In genomic region chr16:94331886-94332252, GRCm38 (mm10) we compare ENCODE assay signal across 8 mouse cellular contexts. TPM values are rescaled to one million over a fixed set of nuclear protein-coding genes. Genes with fewer than 3 reads are reported as not detected.
DNase-seq lines count a peak whose midpoint lies in the region; ATAC-seq and TF ChIP-seq lines count a peak whose summit lies in the region.

No protein-coding gene starts in this region.

- no peak overlapping the region for H3K4me3 ChIP-seq in forebrain, embryonic 10.5 days
- no peak overlapping the region for H3K4me3 ChIP-seq in forebrain, embryonic 12.5 days (replicated peaks)
- no peak overlapping the region for H3K4me3 ChIP-seq in neural tube, embryonic 15.5 days (replicated peaks)
- no peak overlapping the region for H3K4me3 ChIP-seq in lung, postnatal 0 days (ENCODE audit: low read depth, low read length)

- H3K27ac ChIP-seq in forebrain, embryonic 10.5 days = no peak overlapping the region
- H3K27ac ChIP-seq in forebrain, embryonic 12.5 days = no peak overlapping the region
- no peak overlapping the region for H3K27ac ChIP-seq in neural tube, embryonic 15.5 days (replicated peaks)
- no peak overlapping the region for H3K27ac ChIP-seq in lung, postnatal 0 days (ENCODE audit: low read length)

- TF ChIP-seq EP300 in lung, postnatal 0 days (IDR thresholded peaks at IDR 0.05) = no peak

- WGBS in forebrain, embryonic 10.5 days = 61% methylated on average over 5 of the region's 5 CpGs
- 61% methylated on average over 5 of the region's 5 CpGs for WGBS in forebrain, embryonic 12.5 days
- WGBS in neural tube, embryonic 15.5 days = 59% methylated on average over 5 of the region's 5 CpGs
- WGBS in lung, postnatal 0 days = 60% methylated on average over 5 of the region's 5 CpGs

- no peak overlapping the region for H3K9ac ChIP-seq in forebrain, embryonic 12.5 days
- H3K9ac ChIP-seq in neural tube, embryonic 15.5 days (replicated peaks) = no peak overlapping the region
- H3K9ac ChIP-seq in lung, postnatal 0 days (replicated peaks; ENCODE audit: low read depth) = no peak overlapping the region

- H3K9me3 ChIP-seq in forebrain, embryonic 10.5 days = no peaks in the 10 kb centered on the region
- H3K9me3 ChIP-seq in forebrain, embryonic 12.5 days = no peaks in the 10 kb centered on the region
- H3K9me3 ChIP-seq in neural tube, embryonic 15.5 days (replicated peaks) = no peaks in the 10 kb centered on the region
- no peaks in the 10 kb centered on the region for H3K9me3 ChIP-seq in lung, postnatal 0 days (ENCODE audit: low read length)

- peak; percentile 89 for TF ChIP-seq CTCF in lung, postnatal 0 days (IDR thresholded peaks at IDR 0.05)

- peak; percentile 39 for DNase-seq in forebrain, embryonic 10.5 days (ENCODE audit: extremely low spot score, low spot score)
- peak; percentile 59 for DNase-seq in neural tube, embryonic 10.5 days (ENCODE audit: extremely low spot score, low spot score)
- peak; percentile 44 for DNase-seq in cerebellum, adult 11-12 months
- DNase-seq in heart, postnatal 14 days = peak; percentile 72 to 81
- peak; percentile 62 for DNase-seq in lung, postnatal 0 days (ENCODE audit: low spot score)
- DNase-seq in splenic B cell, adult 2 months (ENCODE audit: low read depth, low spot score) = peak; percentile 86

- no peak overlapping the region for H3K4me2 ChIP-seq in forebrain, embryonic 12.5 days
- no peak overlapping the region for H3K4me2 ChIP-seq in neural tube, embryonic 15.5 days
- H3K4me2 ChIP-seq in lung, postnatal 0 days (replicated peaks; ENCODE audit: low read depth, low read length) = no peak overlapping the region

- H3K27me3 ChIP-seq in forebrain, embryonic 10.5 days (ENCODE audit: poor library complexity, severe bottlenecking) = peaks cover 46% of the 10 kb centered on the region
- peaks cover 37% of the 10 kb centered on the region for H3K27me3 ChIP-seq in forebrain, embryonic 12.5 days
- H3K27me3 ChIP-seq in neural tube, embryonic 15.5 days (replicated peaks) = peaks cover 30% of the 10 kb centered on the region
- H3K27me3 ChIP-seq in lung, postnatal 0 days (replicated peaks; ENCODE audit: insufficient read depth, low read length) = no peaks in the 10 kb centered on the region
- H3K27me3 ChIP-seq in splenic B cell, adult 2 months (ENCODE audit: control insufficient read depth, insufficient read depth, low read length, poor library complexity, severe bottlenecking) = no peaks in the 10 kb centered on the region; the same call in 1 of the 2 replicates

- no peak; the same call in 1 of the 2 replicates for ATAC-seq in forebrain, embryonic 12.5 days (ENCODE audit: low FRiP score)
- ATAC-seq in neural tube, embryonic 15.5 days (ENCODE audit: low FRiP score) = no peak
- no peak for ATAC-seq in lung, postnatal 0 days

- intact Hi-C loops in heart, postnatal 14 days (cut with DNase I) = loop anchor here (1.0 to 5.0 kb wide), 2 partner anchors 63 to 300 kb away; no protein-coding TSS in a partner anchor

- no peaks in the 10 kb centered on the region for H3K36me3 ChIP-seq in forebrain, embryonic 10.5 days (replicated peaks)
- no peaks in the 10 kb centered on the region for H3K36me3 ChIP-seq in forebrain, embryonic 12.5 days (replicated peaks)
- no peaks in the 10 kb centered on the region for H3K36me3 ChIP-seq in neural tube, embryonic 15.5 days
- no peaks in the 10 kb centered on the region for H3K36me3 ChIP-seq in lung, postnatal 0 days (ENCODE audit: insufficient read depth, low read length)
- H3K36me3 ChIP-seq in splenic B cell, adult 2 months (ENCODE audit: control insufficient read depth, insufficient read depth, low read length, poor library complexity, severe bottlenecking) = no peaks in the 10 kb centered on the region

- H3K4me1 ChIP-seq in forebrain, embryonic 10.5 days = peaks cover 39% of the 10 kb centered on the region
- peaks cover 31% of the 10 kb centered on the region for H3K4me1 ChIP-seq in forebrain, embryonic 12.5 days
- peaks cover 21% of the 10 kb centered on the region for H3K4me1 ChIP-seq in neural tube, embryonic 15.5 days
- H3K4me1 ChIP-seq in lung, postnatal 0 days (ENCODE audit: insufficient read depth, low read depth, low read length) = no peaks in the 10 kb centered on the region

RNA-seq across cellular contexts. Expression of gene Ripply3, which starts 3.6 kb away (rescaled TPM):
- 4.6 and 5.8 TPM in 2 replicates for polyA plus RNA-seq in forebrain, embryonic 10.5 days (2016; fragmentation: Nextera tagmentation; extraction: Ambion mirVana)
- 3.3 and 4.2 TPM in 2 replicates for polyA plus RNA-seq in forebrain, embryonic 12.5 days (2016; fragmentation: Nextera tagmentation; extraction: Ambion mirVana)
- polyA plus RNA-seq in neural tube, embryonic 15.5 days (2015; fragmentation: Nextera tagmentation; extraction: Ambion mirVana) = 0.81 and 0.88 TPM in 2 replicates
- total RNA-seq in heart, postnatal 14 days (2021) = 1 to 10 TPM; 3.3 to 4.0 TPM
- 73.9 and 89.3 TPM in 2 replicates for polyA plus RNA-seq in lung, postnatal 0 days (2015; fragmentation: Nextera tagmentation; extraction: Ambion mirVana)

RNA-seq across cellular contexts. Expression of gene Hlcs, which starts 18.5 kb away (rescaled TPM):
- 14.4 and 15.5 TPM in 2 replicates for polyA plus RNA-seq in forebrain, embryonic 10.5 days (2016; fragmentation: Nextera tagmentation; extraction: Ambion mirVana)
- 13.1 and 13.6 TPM in 2 replicates for polyA plus RNA-seq in forebrain, embryonic 12.5 days (2016; fragmentation: Nextera tagmentation; extraction: Ambion mirVana)
- polyA plus RNA-seq in neural tube, embryonic 15.5 days (2015; fragmentation: Nextera tagmentation; extraction: Ambion mirVana) = 8.3 and 8.7 TPM in 2 replicates
- total RNA-seq in heart, postnatal 14 days (2021) = 1 to 10 TPM; 6.0 to 6.3 TPM
- 4.6 and 5.0 TPM in 2 replicates for polyA plus RNA-seq in lung, postnatal 0 days (2015; fragmentation: Nextera tagmentation; extraction: Ambion mirVana)

RNA-seq across cellular contexts. Expression of gene Ttc3, which starts 38.5 kb away (rescaled TPM):
- polyA plus RNA-seq in forebrain, embryonic 10.5 days (2016; fragmentation: Nextera tagmentation; extraction: Ambion mirVana) = 304 and 306 TPM in 2 replicates
- polyA plus RNA-seq in forebrain, embryonic 12.5 days (2016; fragmentation: Nextera tagmentation; extraction: Ambion mirVana) = 593 and 634 TPM in 2 replicates
- 804 and 915 TPM in 2 replicates for polyA plus RNA-seq in neural tube, embryonic 15.5 days (2015; fragmentation: Nextera tagmentation; extraction: Ambion mirVana)
- 10 to 100 TPM; 78.3 to 88.3 TPM for total RNA-seq in heart, postnatal 14 days (2021)
- polyA plus RNA-seq in lung, postnatal 0 days (2015; fragmentation: Nextera tagmentation; extraction: Ambion mirVana) = 68.9 and 78.9 TPM in 2 replicates

RNA-seq across cellular contexts. Expression of gene Pigp, which starts 39.8 kb away (rescaled TPM):
- polyA plus RNA-seq in forebrain, embryonic 10.5 days (2016; fragmentation: Nextera tagmentation; extraction: Ambion mirVana) = 89.3 and 94.9 TPM in 2 replicates
- 103 and 110 TPM in 2 replicates for polyA plus RNA-seq in forebrain, embryonic 12.5 days (2016; fragmentation: Nextera tagmentation; extraction: Ambion mirVana)
- polyA plus RNA-seq in neural tube, embryonic 15.5 days (2015; fragmentation: Nextera tagmentation; extraction: Ambion mirVana) = 119 and 129 TPM in 2 replicates
- total RNA-seq in heart, postnatal 14 days (2021) = 10 to 100 TPM; 70.4 to 74.2 TPM
- polyA plus RNA-seq in lung, postnatal 0 days (2015; fragmentation: Nextera tagmentation; extraction: Ambion mirVana) = 134 and 149 TPM in 2 replicates

Comparison
In these comparisons a context has a peak if more than half of its experiments do, and no peak if none do; other contexts are left out.
1. RNA of gene Ripply3, which starts 3.6 kb away (polyA plus RNA-seq): 73.9 to 89.3 TPM in lung, postnatal 0 days; 4.6 to 5.8 TPM in forebrain, embryonic 10.5 days, 3.3 to 4.2 TPM in forebrain, embryonic 12.5 days and 0.81 to 0.88 TPM in neural tube, embryonic 15.5 days; every median in the first group is over 10 times any median in the second.
2. Peak in every context shown above with its lines, with median percentiles within 50 percentile points of each other: DNase-seq.